Mouse (Mus musculus) liver, postnatal 0 days (tissue): Measurements from ENCODE around the gene Chpt1. TPM values are rescaled to one million over a fixed set of nuclear protein-coding genes. Genes with fewer than 3 reads are reported as not detected.

Experiments
- ATAC-seq: fragments of 200-750 bp; cut with Nextera tagmentation; 2 replicates; pipeline ENCODE4 v1.8.0; 2017; ENCODE audit warnings: mild to moderate bottlenecking, moderate library complexity
- DNase-seq: peaks from one replicate; pipeline ENCODE4 v3.0.0-alpha.2; 2016
- H3K27ac ChIP-seq: fragments of 300-500 bp; sonication (generic); 2 replicates; pipeline ENCODE4 v1.5.1; 2014; ENCODE audit warnings: antibody characterized with exemption, moderate library complexity, mild to moderate bottlenecking, low read depth
- H3K27me3 ChIP-seq: fragments of 300-500 bp; sonication (generic); 2 replicates; pipeline ENCODE4 v1.6.1; 2014; ENCODE audit warnings: low read length, control low read depth, mixed read lengths; ENCODE audit not compliant: insufficient read depth
- H3K36me3 ChIP-seq: fragments of 300-500 bp; sonication (generic); replicated peaks from 2 replicates; pipeline ENCODE4 v1.6.1; 2014; ENCODE audit warnings: mild to moderate bottlenecking, control low read depth, low read length, moderate library complexity, mixed read lengths; ENCODE audit not compliant: insufficient read depth
- H3K4me1 ChIP-seq: fragments of 300-500 bp; sonication (generic); 2 replicates; pipeline ENCODE4 v1.6.1; 2014; ENCODE audit warnings: antibody characterized with exemption, mild to moderate bottlenecking, control low read depth; ENCODE audit not compliant: insufficient read depth
- H3K4me2 ChIP-seq: fragments of 300-500 bp; sonication (generic); 2 replicates; pipeline ENCODE4 v1.6.1; 2014; ENCODE audit warnings: low read depth, mild to moderate bottlenecking, low read length, moderate library complexity, mixed read lengths
- H3K4me3 ChIP-seq: fragments of 300-500 bp; sonication (generic); 2 replicates; pipeline ENCODE4 v1.5.1; 2014; ENCODE audit warnings: low read depth, low read length
- H3K9ac ChIP-seq: fragments of 300-500 bp; sonication (generic); replicated peaks from 2 replicates; pipeline ENCODE4 v1.6.1; 2014; ENCODE audit warnings: mild to moderate bottlenecking, moderate library complexity
- H3K9me3 ChIP-seq: fragments of 300-500 bp; sonication (generic); 2 replicates; pipeline ENCODE4 v1.6.1; 2016; ENCODE audit warnings: mild to moderate bottlenecking, control low read depth, low read length, mixed read lengths
- CTCF ChIP-seq: sonication (generic); IDR thresholded peaks from 2 replicates; pipeline ENCODE4 v1.5.1; 2016; ENCODE audit warnings: antibody characterized with exemption, low read depth
- EP300 ChIP-seq: IDR thresholded peaks from 2 replicates; pipeline ENCODE4 v1.6.1; 2016; ENCODE audit warnings: antibody characterized with exemption, low read depth, mild to moderate bottlenecking
- WGBS: fragments of 180-500 bp; shearing (Covaris S2); extraction: QIAGEN DNeasy Blood & Tissue Kit; methylation state at CpG from one replicate; pipeline ENCODE4 v1.1.7; 2014; ENCODE audit not compliant: insufficient replicate concordance; 5-methylcytosine and 5-hydroxymethylcytosine counted together
- polyA plus RNA-seq: library from polyadenylated mRNA; unstranded; fragments of >200 nt; fragmentation: Nextera tagmentation; extraction: Ambion mirVana; gene quantifications from 2 replicates; pipeline ENCODE4 v1.2.1, GENCODE M21; 2015

Chpt1 gene
- polyA plus RNA-seq, 1 experiment from 2014 or later, result 12.7 TPM

DNA sequence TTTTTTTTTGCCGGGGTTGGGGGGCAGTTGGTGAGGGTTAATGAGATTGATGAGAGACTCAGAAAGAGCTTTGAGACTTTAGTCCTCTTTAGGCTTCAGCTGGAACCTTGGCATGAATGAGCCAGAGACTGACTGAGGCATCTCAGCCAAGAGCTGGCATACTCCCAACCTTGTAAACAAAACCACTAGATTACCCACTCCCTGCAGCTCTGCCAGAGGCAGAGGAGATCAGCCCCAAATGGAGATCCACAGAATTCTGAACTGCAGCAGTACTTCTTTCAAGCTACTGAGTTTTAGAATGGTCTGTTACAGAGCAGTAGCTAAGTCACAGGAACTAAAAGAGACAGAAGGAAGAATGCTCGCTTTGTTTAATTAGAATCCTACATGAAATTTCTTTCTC is 52.7 kb downstream of the Chpt1 start:
- Histone ChIP-seq H3K9ac (no peak overlapping the region), H3K36me3 (no peaks in the 10 kb centered on the region), H3K27ac (no peak overlapping the region), H3K4me1 (no peaks in the 10 kb centered on the region), H3K4me3 (no peak overlapping the region), H3K4me2 (no peak overlapping the region), H3K9me3 (no peaks in the 10 kb centered on the region), H3K27me3 (no peaks in the 10 kb centered on the region)
- ATAC-seq, result no peak
- no peak for DNase-seq
- 74% methylated on average over 2 of the region's 2 CpGs for WGBS
- no peak for TF ChIP-seq EP300
- TF ChIP-seq CTCF, result no peak

DNA sequence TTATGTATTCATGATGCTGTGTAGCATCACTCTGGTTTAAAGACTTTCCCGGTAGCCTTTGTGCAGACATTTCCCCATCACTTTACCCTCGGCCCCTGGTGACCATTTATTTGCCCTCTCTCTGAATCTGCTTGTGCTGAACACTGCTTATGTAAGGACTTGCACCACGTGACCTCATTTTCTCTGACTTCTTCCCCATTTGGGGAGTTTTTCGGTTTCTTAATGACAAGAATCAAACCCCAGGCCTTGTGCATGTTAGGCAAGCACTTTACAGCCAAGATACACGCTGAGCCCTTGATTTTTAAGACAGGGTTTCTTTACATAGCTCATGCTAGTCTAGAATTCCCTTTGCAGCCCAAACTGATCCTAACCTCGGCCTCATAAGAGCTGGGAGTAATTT is 62.6 kb downstream of the Chpt1 start:
- H3K36me3 ChIP-seq, result peaks cover 11% of the 10 kb centered on the region

DNA sequence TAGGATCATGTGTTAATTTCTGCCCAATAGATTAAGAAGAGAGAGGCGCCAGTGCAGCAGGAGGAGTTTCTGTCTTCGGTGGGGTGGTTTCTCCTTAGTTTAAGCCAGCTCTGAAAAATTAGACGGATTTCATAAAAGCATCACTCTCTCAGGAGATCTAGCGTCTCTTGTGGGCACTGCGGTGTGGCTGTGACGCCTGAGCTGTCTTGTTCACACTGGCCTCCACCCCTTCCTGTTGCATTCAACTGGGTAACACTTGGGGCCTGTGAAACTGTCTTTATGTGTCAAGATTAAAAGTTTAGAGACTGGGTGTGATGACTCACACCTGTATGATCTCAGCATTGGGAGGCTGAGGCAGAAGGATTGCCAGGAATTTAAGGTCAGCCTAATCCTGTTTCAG is 75.9 kb downstream of the Chpt1 start:
- ATAC-seq (no peak), DNase-seq (no peak)
- no peaks in the 10 kb centered on the region for H3K27me3 ChIP-seq
- no peaks in the 10 kb centered on the region for H3K9me3 ChIP-seq
- H3K27ac ChIP-seq, result no peak overlapping the region
- H3K9ac ChIP-seq, result no peak overlapping the region
- WGBS, result 83% methylated on average over 6 of the region's 6 CpGs
- no peak overlapping the region for H3K4me2 ChIP-seq
- H3K4me1 ChIP-seq, result no peaks in the 10 kb centered on the region
- no peak for TF ChIP-seq EP300
- TF ChIP-seq CTCF, result no peak
- H3K36me3 ChIP-seq, result peaks cover 11% of the 10 kb centered on the region
- H3K4me3 ChIP-seq, result no peak overlapping the region

More for the DNA sequence above, 62.6 kb downstream of the Chpt1 start:
- H3K4me1 ChIP-seq, result no peaks in the 10 kb centered on the region
- DNase-seq (no peak), ATAC-seq (no peak)
- 68% methylated on average over 6 of the region's 6 CpGs for WGBS
- no peak overlapping the region for H3K9ac ChIP-seq
- no peak overlapping the region for H3K4me3 ChIP-seq
- H3K27ac ChIP-seq, result no peak overlapping the region
- TF ChIP-seq EP300 (no peak), CTCF (no peak)
- H3K9me3 ChIP-seq, result no peaks in the 10 kb centered on the region
- H3K4me2 ChIP-seq, result no peak overlapping the region
- no peaks in the 10 kb centered on the region for H3K27me3 ChIP-seq

DNA sequence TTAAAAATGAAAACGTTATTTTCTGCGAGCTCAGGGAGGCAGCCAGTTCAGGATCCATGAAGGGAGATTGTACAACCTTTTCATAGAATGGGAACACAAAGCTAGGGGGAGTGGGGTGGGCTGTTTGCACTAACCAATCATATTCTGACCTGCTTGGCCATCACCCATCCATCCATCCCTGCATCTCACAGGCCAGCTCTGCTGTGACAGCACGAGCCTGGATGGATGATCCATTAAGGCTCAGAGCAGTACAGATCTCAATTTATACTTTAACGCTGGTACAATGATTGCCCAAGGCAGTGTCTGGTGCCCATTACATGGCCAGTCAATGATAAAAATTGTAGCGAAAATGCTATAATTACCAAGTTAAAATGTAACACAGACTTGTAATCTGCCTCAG is 77.0 kb downstream of the Chpt1 start:
- no peaks in the 10 kb centered on the region for H3K27me3 ChIP-seq
- peaks cover 4% of the 10 kb centered on the region for H3K36me3 ChIP-seq
- H3K9me3 ChIP-seq, result no peaks in the 10 kb centered on the region
- H3K4me3 ChIP-seq, result no peak overlapping the region
- H3K9ac ChIP-seq, result no peak overlapping the region
- H3K4me2 ChIP-seq, result no peak overlapping the region
- TF ChIP-seq CTCF (no peak), EP300 (no peak)
- WGBS, result 58% methylated on average over 5 of the region's 5 CpGs
- no peaks in the 10 kb centered on the region for H3K4me1 ChIP-seq
- ATAC-seq (no peak), DNase-seq (no peak)
- H3K27ac ChIP-seq, result no peak overlapping the region

DNA sequence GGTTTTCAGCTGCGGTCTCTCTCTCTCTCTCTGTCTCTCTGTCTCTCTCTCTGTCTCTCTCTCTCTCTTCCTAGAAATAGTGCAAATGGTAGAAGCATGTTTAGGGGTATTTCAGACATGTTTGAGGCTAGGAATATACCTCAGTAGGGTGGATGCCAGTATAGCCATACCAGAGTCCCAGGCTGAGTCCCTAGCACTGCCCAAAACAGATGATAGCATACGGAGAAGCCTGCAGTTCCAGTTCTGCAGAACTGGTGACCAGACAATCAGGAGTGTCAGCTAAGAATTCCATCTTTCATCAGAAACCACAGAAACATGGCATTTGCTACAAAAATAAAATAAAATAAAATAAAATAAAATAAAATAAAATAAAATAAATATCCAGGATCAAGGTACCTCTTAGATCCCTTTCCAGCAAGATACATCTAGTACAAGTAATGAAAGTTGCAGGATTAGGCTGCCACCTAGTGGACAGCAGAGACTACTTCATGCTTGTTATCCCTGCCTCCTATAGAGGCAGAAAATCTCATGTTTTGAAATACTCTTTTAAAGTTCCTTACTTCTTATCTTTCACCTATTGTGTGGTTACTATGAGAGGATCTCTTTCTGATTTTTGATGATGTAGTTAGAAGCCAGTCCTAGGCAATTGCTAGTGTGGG is 77.6 kb downstream of the Chpt1 start:
- H3K4me1 ChIP-seq, result no peaks in the 10 kb centered on the region
- peak; percentile 58; the same call in 1 of the 2 replicates for ATAC-seq
- peaks cover 6% of the 10 kb centered on the region for H3K36me3 ChIP-seq
- peak; percentile 85 for TF ChIP-seq CTCF
- TF ChIP-seq EP300, result no peak
- 88% methylated on average over 2 of the region's 2 CpGs for WGBS
- H3K9me3 ChIP-seq, result no peaks in the 10 kb centered on the region
- H3K27ac ChIP-seq, result no peak overlapping the region
- H3K9ac ChIP-seq, result no peak overlapping the region
- H3K4me2 ChIP-seq, result no peak overlapping the region
- peak; percentile 56 for DNase-seq
- H3K4me3 ChIP-seq, result no peak overlapping the region
- H3K27me3 ChIP-seq, result no peaks in the 10 kb centered on the region

DNA sequence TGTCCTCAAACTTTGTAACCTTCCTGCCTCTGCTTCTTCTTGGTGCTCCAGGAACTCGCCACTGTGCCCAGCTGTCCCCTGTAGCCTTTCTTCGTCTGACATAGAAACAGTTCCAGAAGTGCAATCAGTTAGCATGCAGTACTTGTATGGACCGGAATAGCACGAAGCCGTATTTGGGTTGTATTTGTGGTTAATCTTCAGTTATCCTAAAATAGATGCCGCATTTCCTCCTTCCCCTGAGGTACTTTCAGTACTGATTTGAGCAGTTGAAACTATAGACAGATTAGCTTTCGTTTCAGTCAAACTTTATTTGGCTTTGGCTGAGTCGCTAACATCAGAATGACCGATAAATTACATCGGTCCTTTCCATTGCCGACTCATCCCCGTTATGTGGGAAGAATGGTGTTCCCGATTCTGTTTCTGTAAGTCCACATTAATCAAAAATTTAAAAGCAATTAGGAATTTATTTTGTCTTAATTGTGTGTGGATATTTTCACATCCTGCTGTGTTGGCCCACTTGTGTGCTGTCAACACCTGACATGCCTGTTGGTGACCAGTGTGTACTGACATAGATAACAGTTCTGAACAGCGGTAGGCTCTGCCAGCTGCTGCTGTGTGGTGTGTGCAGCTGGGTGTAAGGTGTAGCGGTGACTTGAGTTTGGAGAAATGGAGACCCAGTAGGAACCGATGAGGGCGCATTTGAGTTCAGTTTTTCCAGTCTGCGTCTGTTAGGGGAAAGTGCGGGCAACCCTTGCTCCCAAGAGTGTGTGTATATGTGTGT is 83.0 kb downstream of the Chpt1 start:
- Histone ChIP-seq H3K4me3 (no peak overlapping the region), H3K9me3 (no peaks in the 10 kb centered on the region), H3K27me3 (no peaks in the 10 kb centered on the region), H3K4me2 (no peak overlapping the region), H3K27ac (peak overlapping the region; percentile 55; the same call in 1 of the 2 replicates), H3K4me1 (0 out of 2 replicates have a peak, but pooled peaks cover 3% of the 10 kb centered on the region), H3K9ac (no peak overlapping the region), H3K36me3 (peaks cover 6% of the 10 kb centered on the region; the same call in 1 of the 2 replicates)
- TF ChIP-seq EP300 (no peak), CTCF (no peak)
- ATAC-seq (peak; percentile 66), DNase-seq (no peak)
- 63% methylated on average over 19 of the region's 19 CpGs for WGBS
